Mouse (Mus musculus): ENCODE measurements around the gene Prmt7. TPM values are rescaled to one million over a fixed set of nuclear protein-coding genes. Genes with fewer than 3 reads are reported as not detected.

Prmt7 gene
- polyA plus RNA-seq, 1 experiment = 9.4 TPM

DNA sequence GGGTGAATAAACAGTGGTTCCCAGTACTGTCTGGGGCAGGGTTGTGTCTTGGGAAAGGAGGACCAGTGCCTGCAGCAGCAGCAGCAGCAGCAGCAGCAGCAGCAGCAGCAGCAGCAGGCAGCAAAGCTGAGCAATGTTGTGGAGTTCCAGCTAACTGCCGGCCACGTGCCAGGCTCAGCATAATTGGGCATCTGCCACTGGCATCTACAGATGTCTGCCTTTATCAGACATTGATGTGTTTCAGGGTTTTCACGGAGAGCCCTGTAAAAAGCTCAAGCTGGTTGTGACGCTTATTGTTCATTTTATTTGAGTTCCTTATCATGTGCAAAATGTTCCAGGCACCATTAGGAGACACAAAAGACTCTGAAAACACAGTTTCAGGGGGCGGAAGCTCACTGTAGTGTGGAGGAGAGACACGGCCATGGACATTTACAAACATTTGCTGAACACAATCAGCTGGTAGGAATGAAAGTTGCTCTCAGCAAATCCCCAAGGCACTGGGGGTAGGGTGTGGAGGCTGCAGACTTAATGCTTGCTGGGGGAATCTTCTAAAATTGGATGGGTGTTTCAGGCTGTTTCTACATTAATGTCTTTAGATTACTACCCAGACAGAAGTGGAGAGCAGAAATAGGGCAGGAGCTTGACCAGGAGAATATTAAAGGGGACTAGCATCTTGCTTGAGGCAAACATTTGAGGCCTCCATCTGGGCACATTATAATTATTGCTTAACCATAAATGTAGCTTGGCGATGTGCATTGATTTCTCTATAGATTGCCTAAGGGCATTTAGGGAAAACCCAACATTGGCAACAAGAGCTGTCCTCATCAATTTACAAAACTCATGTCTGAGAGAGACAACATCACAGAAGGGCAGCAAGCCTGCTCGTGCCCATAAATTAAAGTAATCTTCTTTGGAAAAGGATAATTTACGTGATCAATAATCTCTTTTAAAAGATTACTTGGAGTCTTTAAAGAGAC, 90.3 kb downstream of the Prmt7 start:
- peaks cover 6% of the 10 kb centered on the region for H3K4me1 ChIP-seq
- TF ChIP-seq GATA1 (IDR thresholded peaks at IDR 0.05; ENCODE audit: borderline replicate concordance, low read length) = no peak
- no peak for TF ChIP-seq FLI1 (IDR thresholded peaks at IDR 0.05; ENCODE audit: low read length)
- peaks cover 8% of the 10 kb centered on the region for H3K9me3 ChIP-seq
- peaks cover 60% of the 10 kb centered on the region for H3K27me3 ChIP-seq (replicated peaks)
- no peak overlapping the region for H3K4me3 ChIP-seq (replicated peaks)
- H3K36me3 ChIP-seq (replicated peaks; ENCODE audit: low read length) = no peaks in the 10 kb centered on the region

Other genes with a start within 250 kb of the Prmt7 start
- gene Slc12a4, start 244.8 kb upstream of the Prmt7 start, polyA plus RNA-seq (2012; ENCODE audit: insufficient read depth, low replicate concordance) = 4.5 and 6.7 TPM in 2 replicates
- 0.46 TPM in 1 of 2 replicates, not detected in the other for gene Dpep3, start 231.5 kb upstream of the Prmt7 start, polyA plus RNA-seq (2012; ENCODE audit: insufficient read depth, low replicate concordance)
- 3.6 TPM in 1 of 2 replicates, not detected in the other for gene Dus2, start 219.6 kb upstream of the Prmt7 start, polyA plus RNA-seq (2012; ENCODE audit: insufficient read depth, low replicate concordance)
- not detected in 2 replicates for gene Dpep2nb, start 205.0 kb upstream of the Prmt7 start, polyA plus RNA-seq (2012; ENCODE audit: insufficient read depth, low replicate concordance)
- gene Ddx28, start 199.1 kb upstream of the Prmt7 start, polyA plus RNA-seq (2012; ENCODE audit: insufficient read depth, low replicate concordance) = 3.7 and 10.4 TPM in 2 replicates
- gene Nfatc3, start 152.1 kb upstream of the Prmt7 start, polyA plus RNA-seq (2012; ENCODE audit: insufficient read depth, low replicate concordance) = 1.7 and 3.2 TPM in 2 replicates
- 1.6 and 7.5 TPM in 2 replicates for gene Esrp2, start 74.0 kb upstream of the Prmt7 start, polyA plus RNA-seq (2012; ENCODE audit: insufficient read depth, low replicate concordance)
- 16.9 and 32.0 TPM in 2 replicates for gene Pla2g15, start 60.5 kb upstream of the Prmt7 start, polyA plus RNA-seq (2012; ENCODE audit: insufficient read depth, low replicate concordance)
- gene Slc7a6, start 42.1 kb upstream of the Prmt7 start, polyA plus RNA-seq (2012; ENCODE audit: insufficient read depth, low replicate concordance) = 3.1 and 3.6 TPM in 2 replicates
- 11.7 and 21.5 TPM in 2 replicates for gene Slc7a6os, start within 50 bp of the Prmt7 start, polyA plus RNA-seq (2012; ENCODE audit: insufficient read depth, low replicate concordance)
- gene Smpd3, start 127.1 kb downstream of the Prmt7 start, polyA plus RNA-seq (2012; ENCODE audit: insufficient read depth, low replicate concordance) = not detected in 2 replicates
- gene Zfp90, start 204.4 kb downstream of the Prmt7 start, polyA plus RNA-seq (2012; ENCODE audit: insufficient read depth, low replicate concordance) = 0.78 TPM in 1 of 2 replicates, not detected in the other